In genomic region chr2:129603536-129603935, GRCm38 (mm10) we compare ENCODE assay signal across 9 mouse cellular contexts. TPM values are rescaled to one million over a fixed set of nuclear protein-coding genes. Genes with fewer than 3 reads are reported as not detected.
DNase-seq lines count a peak whose midpoint lies in the region; ATAC-seq lines count a peak whose summit lies in the region.
"Had no signal": no experiment of that assay in that cellular context is flagged by ENCODE, and none has a peak within 500 bp of the region (broad histone marks: within the 10 kb centered on the region; RNA-seq: fewer than 3 reads in every experiment).

No protein-coding gene starts in this region.

- DNase-seq in lung, postnatal 4 days = no peak
- no peak for DNase-seq in urinary bladder, postnatal 25 days (ENCODE audit: low spot score)
- DNase-seq in frontal cortex, adult 2 months (ENCODE audit: extremely low spot score in 1 of 2, low spot score in 1 of 2) = no peak
- no peak for DNase-seq in lung, postnatal 25 days (ENCODE audit: low spot score)
- DNase-seq: cerebellum, postnatal 10 days had no signal

- 90% methylated on average over 1 of the region's 1 CpGs for WGBS in lung, embryonic 15.5 days
- WGBS in liver, embryonic 15.5 days (ENCODE audit: insufficient replicate concordance) = 64% methylated on average over 1 of the region's 1 CpGs
- 82% methylated on average over 1 of the region's 1 CpGs for WGBS in stomach, embryonic 15.5 days

- no peaks in the 10 kb centered on the region for H3K9me3 ChIP-seq in lung, embryonic 15.5 days
- H3K9me3 ChIP-seq in liver, embryonic 15.5 days (replicated peaks) = no peaks in the 10 kb centered on the region
- H3K9me3 ChIP-seq in stomach, embryonic 15.5 days = no peaks in the 10 kb centered on the region

- peak; percentile 95 for ATAC-seq in lung, embryonic 15.5 days (ENCODE audit: borderline replicate concordance, extremely low read depth, low FRiP score, low TSS enrichment)
- peak; percentile 28; the same call in 1 of the 2 replicates for ATAC-seq in granulocyte monocyte progenitor cell, adult 5-6 weeks (replicated peaks; ENCODE audit: poor library complexity, severe bottlenecking)
- peak; percentile 69; the same call in 1 of the 2 replicates for ATAC-seq in liver, embryonic 15.5 days (ENCODE audit: insufficient read depth)
- ATAC-seq in stomach, embryonic 15.5 days (ENCODE audit: insufficient read depth, low FRiP score, low read depth) = peak; percentile 87

- H3K36me3 ChIP-seq in lung, embryonic 15.5 days = no peaks in the 10 kb centered on the region
- no peaks in the 10 kb centered on the region for H3K36me3 ChIP-seq in liver, embryonic 15.5 days (replicated peaks)
- H3K36me3 ChIP-seq in stomach, embryonic 15.5 days = no peaks in the 10 kb centered on the region

- no peak overlapping the region for H3K4me3 ChIP-seq in lung, embryonic 15.5 days
- H3K4me3 ChIP-seq in liver, embryonic 15.5 days (replicated peaks) = no peak overlapping the region
- no peak overlapping the region for H3K4me3 ChIP-seq in stomach, embryonic 15.5 days (replicated peaks)

- no peak overlapping the region for H3K27ac ChIP-seq in lung, embryonic 15.5 days
- no peak overlapping the region for H3K27ac ChIP-seq in liver, embryonic 15.5 days (replicated peaks)
- no peak overlapping the region for H3K27ac ChIP-seq in stomach, embryonic 15.5 days

- H3K27me3 ChIP-seq in lung, embryonic 15.5 days = no peaks in the 10 kb centered on the region
- no peaks in the 10 kb centered on the region for H3K27me3 ChIP-seq in liver, embryonic 15.5 days
- H3K27me3 ChIP-seq in stomach, embryonic 15.5 days (replicated peaks) = no peaks in the 10 kb centered on the region

- no peak overlapping the region for H3K9ac ChIP-seq in lung, embryonic 15.5 days
- H3K9ac ChIP-seq in liver, embryonic 15.5 days = no peak overlapping the region
- H3K9ac ChIP-seq in stomach, embryonic 15.5 days = no peak overlapping the region

- no peak overlapping the region for H3K4me2 ChIP-seq in lung, embryonic 15.5 days
- no peak overlapping the region for H3K4me2 ChIP-seq in liver, embryonic 15.5 days
- H3K4me2 ChIP-seq in stomach, embryonic 15.5 days = no peak overlapping the region

- no peaks in the 10 kb centered on the region for H3K4me1 ChIP-seq in lung, embryonic 15.5 days
- H3K4me1 ChIP-seq in liver, embryonic 15.5 days (replicated peaks) = peaks cover 12% of the 10 kb centered on the region; the same call in 1 of the 2 replicates
- peaks cover 4% of the 10 kb centered on the region; the same call in 1 of the 2 replicates for H3K4me1 ChIP-seq in stomach, embryonic 15.5 days

RNA-seq across cellular contexts. Expression of gene Sirpa, which starts 10.9 kb away (rescaled TPM):
- polyA plus RNA-seq in lung, embryonic 15.5 days (2015; fragmentation: Nextera tagmentation; extraction: Ambion mirVana) = 18.4 and 20.6 TPM in 2 replicates
- 77.4 and 88.0 TPM in 2 replicates for total RNA-seq in granulocyte monocyte progenitor cell, adult 5-6 weeks (2014; fragmentation: Nextera tagmentation)
- 63.8 and 83.6 TPM in 2 replicates for total RNA-seq in granulocyte monocyte progenitor cell, adult 5-6 weeks (2017)
- polyA plus RNA-seq in liver, embryonic 15.5 days (2015; fragmentation: Nextera tagmentation; extraction: Ambion mirVana) = 25.4 and 26.1 TPM in 2 replicates
- polyA plus RNA-seq in stomach, embryonic 15.5 days (2015; fragmentation: Nextera tagmentation; extraction: Ambion mirVana) = 25.0 and 30.8 TPM in 2 replicates
- 276 and 309 TPM in 2 replicates for polyA plus RNA-seq in frontal cortex, adult 2 months (2012; rRNA removed)

Comparison
In these comparisons a context has a peak if more than half of its experiments do, and no peak if none do; other contexts are left out.
1. ATAC-seq: peak in every context shown above with its lines; median percentile 95 in lung, embryonic 15.5 days; 87 in stomach, embryonic 15.5 days; 69 in liver, embryonic 15.5 days; 28 in granulocyte monocyte progenitor cell, adult 5-6 weeks.